Mouse (Mus musculus) left cerebral cortex, adult 11 months (tissue): ENCODE measurements around the gene 4931417E11Rik.
A peak's percentile ranks its signal among the peaks of the same experiment; 100 is the strongest.

Experiments used
- DNase-seq: peaks from one replicate; pipeline ENCODE4 v3.0.0; 2022; ENCODE audit warnings: low spot score

The 4931417E11Rik gene

DNA sequence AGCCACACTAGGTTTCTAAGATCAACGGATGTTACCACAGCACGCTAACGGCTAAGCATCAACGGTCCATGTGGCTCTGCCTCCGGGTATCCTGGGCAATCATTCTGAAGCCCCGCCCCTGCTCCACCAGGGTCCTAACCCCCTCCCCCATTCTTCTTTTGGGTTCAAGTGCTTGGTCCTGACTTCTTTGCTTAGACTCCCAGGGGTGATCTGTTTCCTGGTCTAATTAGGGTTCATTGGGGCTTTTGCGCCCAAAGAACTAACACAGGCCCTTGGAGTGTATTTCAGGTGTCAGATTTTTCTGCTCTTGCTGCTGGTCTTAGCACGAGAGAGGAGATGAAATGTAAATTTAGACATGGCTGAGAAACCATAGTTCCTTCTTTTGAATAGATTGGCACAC lies at the start of gene 4931417E11Rik:
Gene 4931417E11Rik (minus strand): TSS at position 101 of the 400 bp plus-strand sequence.
- no peak for DNase-seq

DNA sequence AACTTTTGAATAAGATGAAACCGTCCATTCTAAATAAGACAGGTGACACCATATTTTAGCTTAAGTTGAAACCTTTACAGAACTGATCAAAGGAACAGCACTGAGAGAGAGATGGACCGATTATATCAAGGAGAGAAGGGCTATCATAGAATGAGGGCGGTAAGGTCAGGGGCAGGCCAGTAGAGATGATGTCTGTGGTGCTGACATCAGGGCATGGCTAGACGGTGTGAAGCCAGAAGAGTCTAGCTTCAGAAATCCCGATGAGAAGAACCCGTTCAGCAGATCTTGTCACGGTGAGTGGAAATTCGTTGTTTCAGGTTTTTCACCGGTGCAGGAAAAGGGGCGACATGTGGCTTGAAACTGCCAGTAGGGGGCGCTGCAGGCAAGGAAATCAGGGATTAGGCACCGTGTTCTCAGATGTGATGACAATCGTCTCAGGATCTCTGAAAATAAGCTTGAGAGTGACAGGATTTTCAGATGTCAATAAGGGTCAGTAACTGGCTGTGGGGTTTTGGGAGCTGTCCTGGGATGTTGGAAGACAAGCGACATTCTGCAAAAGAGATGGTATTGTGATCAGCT lies 48.4 kb upstream of the 4931417E11Rik start:
- peak; percentile 36 for DNase-seq

DNA sequence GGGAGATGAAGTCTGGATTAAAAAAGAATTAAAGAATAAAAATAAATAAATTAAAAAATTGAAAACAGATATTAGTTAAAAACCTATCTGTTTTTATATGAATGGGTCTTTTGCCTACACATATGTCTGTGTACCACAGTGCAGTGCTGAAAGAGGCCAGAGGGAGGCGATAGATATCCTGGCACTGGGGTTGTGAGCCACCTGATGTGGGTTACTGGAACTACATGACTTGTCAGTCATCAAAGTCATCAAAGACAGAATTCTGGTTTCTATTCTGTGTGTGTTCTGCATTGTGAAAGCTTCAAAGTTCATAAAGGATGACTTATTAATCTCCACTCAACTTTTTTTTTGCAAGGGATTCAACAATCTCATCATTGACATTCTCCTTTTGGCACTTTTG lies 43.4 kb upstream of the 4931417E11Rik start:
- no peak for DNase-seq

DNA sequence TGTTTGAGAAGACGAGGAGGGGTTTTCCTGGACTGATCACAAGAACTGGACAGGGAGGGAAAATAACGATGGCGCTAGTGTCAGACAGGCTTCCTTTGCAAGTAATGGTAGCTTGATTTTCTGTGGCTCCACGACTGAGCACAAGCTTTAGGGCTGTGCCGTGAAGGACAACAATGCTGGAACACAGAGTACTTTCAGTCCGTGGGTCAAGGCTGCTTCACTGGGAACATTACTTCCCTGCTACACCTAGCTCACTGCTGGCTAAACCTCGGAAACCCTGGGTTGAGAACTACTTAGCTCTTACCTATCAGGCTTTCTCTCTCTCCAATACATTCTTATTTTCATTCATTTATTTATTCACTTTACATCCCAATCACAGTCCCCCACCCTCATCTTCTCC lies 30.2 kb upstream of the 4931417E11Rik start:
- DNase-seq: no peak

DNA sequence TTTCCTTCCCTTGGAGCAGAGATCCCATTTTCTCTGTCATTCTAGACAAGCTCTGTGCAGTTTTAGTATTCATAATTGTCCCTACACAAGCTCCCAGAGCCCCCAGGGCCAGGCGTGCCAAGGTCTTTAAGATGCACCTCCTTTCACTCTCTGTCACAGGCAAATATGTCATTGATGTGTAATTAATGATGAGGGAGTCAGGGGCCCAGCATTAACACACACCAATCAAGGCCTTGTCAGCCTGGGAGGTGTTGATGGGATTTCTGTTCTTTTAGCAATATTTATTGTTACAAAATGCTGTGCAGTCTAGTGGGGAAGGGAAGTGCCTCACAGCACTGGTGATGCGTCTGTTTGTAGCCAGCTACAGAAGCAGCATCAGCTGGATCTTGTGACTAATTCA lies 27.9 kb upstream of the 4931417E11Rik start:
- no peak for DNase-seq

DNA sequence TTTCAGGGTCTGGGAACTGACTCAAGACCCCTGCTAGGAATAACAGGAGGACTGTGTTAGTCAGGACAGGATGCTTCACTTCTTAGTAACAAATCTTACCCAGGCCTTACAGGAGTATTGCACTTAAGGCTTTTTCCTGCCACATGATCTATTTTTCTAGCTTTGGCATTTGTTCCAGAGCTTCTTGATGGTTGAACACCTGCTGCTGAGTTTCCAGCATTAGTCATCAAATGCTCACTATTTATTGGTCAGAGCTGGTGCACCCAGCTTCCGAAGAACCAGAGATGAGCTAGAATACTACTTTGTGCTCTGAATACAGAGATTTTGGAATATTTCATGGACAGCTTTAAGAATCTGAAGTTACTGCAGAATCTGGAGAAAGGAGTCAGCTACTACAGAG lies 21.1 kb upstream of the 4931417E11Rik start:
- no peak for DNase-seq

GRCm38 (mm10) chr6:73485616-73486015 lies 16.1 kb upstream of the 4931417E11Rik start:
- DNase-seq: no peak

GRCm38 (mm10) chr6:73466084-73466483 lies 3.4 kb downstream of the 4931417E11Rik start:
- DNase-seq: no peak

- no peak for DNase-seq
These were observed 6.9 kb downstream of the 4931417E11Rik start for GRCm38 (mm10) chr6:73462543-73462942.

GRCm38 (mm10) chr6:73433912-73434311 lies 35.6 kb downstream of the 4931417E11Rik start:
- DNase-seq: no peak

- no peak for DNase-seq
These were observed 40.7 kb downstream of the 4931417E11Rik start for GRCm38 (mm10) chr6:73428618-73429336.

- no peak for DNase-seq
These were observed 42.1 kb downstream of the 4931417E11Rik start for GRCm38 (mm10) chr6:73427273-73427812.
